Comparison of ENCODE assay signal across 18 mouse cellular contexts in the genomic region with DNA sequence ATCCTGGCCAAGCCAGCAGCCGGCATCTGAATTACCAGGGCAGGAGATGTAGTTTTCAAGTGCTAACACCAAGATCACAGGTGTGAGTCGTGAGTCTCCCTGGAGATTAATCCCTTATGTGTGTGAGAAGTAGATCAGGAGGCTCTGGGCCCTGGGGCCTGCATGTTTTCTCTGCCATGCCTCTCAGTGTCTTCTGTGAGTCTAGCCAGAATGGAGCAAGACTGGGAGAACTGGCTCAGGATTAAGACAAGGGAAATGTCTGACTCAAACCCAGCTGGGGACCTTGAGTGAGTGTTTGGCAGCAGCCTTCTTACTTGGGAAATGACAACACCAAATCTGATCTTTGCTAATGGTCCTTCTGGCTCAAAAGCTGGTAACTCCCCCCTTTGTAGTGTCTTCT.
DNase-seq lines count a peak whose midpoint lies in the region; TF ChIP-seq lines count a peak whose summit lies in the region.
"Had no signal": no experiment of that assay in that cellular context is flagged by ENCODE, and none has a peak within 500 bp of the region (broad histone marks: within the 10 kb centered on the region; RNA-seq: fewer than 3 reads in every experiment).

No protein-coding gene starts in this region.

- no peak for TF ChIP-seq CTCF in brain, embryonic 14.5 days (IDR thresholded peaks at IDR 0.05; ENCODE audit: borderline replicate concordance, extremely low read depth, insufficient read depth, insufficient read length)

- DNase-seq in adrenal gland, postnatal 14 days = peak; percentile 23
- DNase-seq in adrenal gland, adult 8-10 months = no peak
- DNase-seq in gastrocnemius, adult 18-20 months (ENCODE audit: low spot score) = peak; percentile 30
- no peak for DNase-seq in gastrocnemius, postnatal 4 days (ENCODE audit: low spot score in 2 of 2)
- peak; percentile 52 for DNase-seq in brain, embryonic 14.5 days (ENCODE audit: low read depth)
- DNase-seq in fat pad, adult 2 months (ENCODE audit: extremely low read depth, low read depth, low spot score) = peak; percentile 98
- no peak for DNase-seq in urinary bladder, postnatal 25 days (ENCODE audit: low spot score)
- DNase-seq: cerebellum, adult 11-12 months; cerebellum, adult 8-10 months; cerebellum, postnatal 10 days; cerebellum, postnatal 36 days; embryo, embryonic 11 days; forebrain, postnatal 0 days; heart, adult 2 months; heart, postnatal 14 days; heart, postnatal 4 days; kidney, adult 18-20 months; kidney, adult 9 months had no signal

- no peak for TF ChIP-seq POLR2A in brain, embryonic 14.5 days (IDR thresholded peaks at IDR 0.05; ENCODE audit: borderline replicate concordance, extremely low read depth, insufficient read depth, insufficient read length, poor library complexity, severe bottlenecking)

Comparison
In these comparisons a context has a peak if more than half of its experiments do, and no peak if none do; other contexts are left out.
1. DNase-seq: peak in adrenal gland, postnatal 14 days (single experiment), gastrocnemius, adult 18-20 months (single experiment), brain, embryonic 14.5 days (single experiment) and fat pad, adult 2 months (single experiment); none in adrenal gland, adult 8-10 months (single experiment), gastrocnemius, postnatal 4 days (0 of 2) and urinary bladder, postnatal 25 days (single experiment).